Mouse (Mus musculus) ES-CJ7 (cell line): ENCODE data around the gene Trio.
"Not testable (repeated sequence)": the region's sequence is repeated elsewhere in the genome, so short reads cannot be mapped to it uniquely, and the experiment has no call there.

Source experiments
- DNase-seq: peaks from one replicate; pipeline ENCODE4 v3.0.0; 2011; ENCODE audit warnings: low read depth, low spot score

The Trio gene

DNA sequence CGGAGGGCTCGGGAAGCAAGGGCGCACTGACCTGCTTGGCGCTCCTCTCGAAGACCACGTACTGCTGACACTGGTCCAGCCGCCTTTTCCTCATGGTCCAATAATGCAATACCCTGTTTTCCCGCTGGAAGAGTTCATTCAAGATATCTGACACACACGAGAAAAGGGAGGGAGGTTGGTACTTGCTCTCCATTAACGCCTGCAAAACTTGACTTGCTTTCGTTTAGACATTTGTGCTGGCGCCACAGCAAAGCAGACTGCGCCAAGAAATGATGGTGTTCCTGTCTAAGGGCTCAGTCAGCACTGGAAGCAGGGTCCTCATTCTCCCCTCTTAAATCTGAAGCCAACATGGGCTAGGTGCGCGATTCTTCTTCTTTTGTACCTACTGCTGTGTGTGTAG is 184.0 kb downstream of the Trio start:
- DNase-seq: no peak

DNA sequence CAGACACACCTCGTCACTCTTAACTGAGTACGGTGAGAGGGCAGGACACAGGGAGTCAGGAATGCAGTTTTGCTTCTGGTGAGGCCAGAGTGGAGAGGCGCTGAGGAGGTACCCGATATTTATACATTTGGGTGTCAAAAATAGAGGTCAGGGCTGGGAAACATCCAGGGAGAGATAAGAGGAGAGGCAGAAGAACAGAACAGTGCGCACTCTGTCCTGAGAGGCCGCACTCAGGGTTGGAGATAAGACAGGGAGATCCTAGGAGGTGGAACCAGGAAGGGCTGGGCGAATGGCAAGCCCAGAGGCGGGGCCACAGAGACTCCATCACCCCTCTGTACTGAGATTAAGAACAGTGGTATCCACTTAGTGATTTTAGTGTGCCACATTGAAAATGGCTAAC is 185.1 kb downstream of the Trio start:
- no peak for DNase-seq

DNA sequence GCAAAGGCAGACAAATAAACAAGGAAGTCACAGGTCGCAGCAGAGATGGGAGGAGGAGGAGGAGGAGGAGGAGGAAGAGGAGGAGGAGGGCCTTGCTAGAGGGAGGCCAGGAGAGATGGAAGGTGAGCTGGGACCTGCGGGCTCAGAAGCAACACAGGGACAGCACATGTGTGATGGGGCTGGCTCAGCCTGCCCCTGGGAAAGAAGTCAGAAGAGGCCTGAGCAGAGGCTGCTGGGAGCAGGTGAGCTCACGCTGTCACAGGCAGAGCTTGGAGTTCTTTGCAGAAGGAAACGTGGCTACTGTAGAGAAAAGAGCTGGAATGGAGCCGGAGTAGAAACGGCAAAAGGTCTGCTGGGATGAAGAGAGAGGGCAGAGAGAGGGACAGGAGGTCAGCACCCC is 185.5 kb downstream of the Trio start:
- no peak for DNase-seq

DNA sequence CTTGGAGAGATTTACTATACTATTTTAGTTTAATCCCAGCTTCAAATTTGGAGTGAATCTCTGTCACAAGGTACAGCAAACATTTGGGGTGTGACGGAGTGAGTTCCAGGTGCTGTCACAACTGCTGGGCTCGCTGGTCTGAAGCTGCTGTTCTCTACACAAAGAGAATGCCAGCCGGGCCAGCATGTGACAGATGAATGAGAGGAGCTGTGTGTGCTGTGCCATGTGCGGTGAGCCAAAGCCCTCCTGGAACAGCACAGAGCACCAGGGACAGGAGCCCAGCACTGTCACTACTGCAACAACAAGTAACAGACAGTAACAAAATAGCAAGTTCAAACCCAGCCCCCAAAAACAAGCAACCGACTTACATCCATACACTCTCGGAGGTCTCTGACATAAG is 194.0 kb downstream of the Trio start:
- no peak for DNase-seq

DNA sequence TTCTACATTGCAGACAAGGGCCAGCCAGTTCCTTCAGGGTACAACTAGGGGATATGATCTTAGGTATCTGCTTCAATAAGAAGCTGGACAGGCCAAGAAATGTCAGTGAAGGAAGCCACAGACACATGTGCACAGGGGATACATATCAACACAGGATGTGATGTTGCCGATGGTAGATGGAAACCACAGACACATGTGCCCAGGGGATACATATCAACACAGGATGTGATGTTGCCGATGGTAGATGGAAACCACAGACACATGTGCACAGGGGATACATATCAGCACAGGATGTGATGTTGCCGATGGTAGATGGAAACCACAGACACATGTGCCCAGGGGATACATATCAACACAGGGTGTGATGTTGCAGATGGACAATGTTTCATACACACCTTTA is 197.8 kb downstream of the Trio start:
- DNase-seq: not testable (repeated sequence)

DNA sequence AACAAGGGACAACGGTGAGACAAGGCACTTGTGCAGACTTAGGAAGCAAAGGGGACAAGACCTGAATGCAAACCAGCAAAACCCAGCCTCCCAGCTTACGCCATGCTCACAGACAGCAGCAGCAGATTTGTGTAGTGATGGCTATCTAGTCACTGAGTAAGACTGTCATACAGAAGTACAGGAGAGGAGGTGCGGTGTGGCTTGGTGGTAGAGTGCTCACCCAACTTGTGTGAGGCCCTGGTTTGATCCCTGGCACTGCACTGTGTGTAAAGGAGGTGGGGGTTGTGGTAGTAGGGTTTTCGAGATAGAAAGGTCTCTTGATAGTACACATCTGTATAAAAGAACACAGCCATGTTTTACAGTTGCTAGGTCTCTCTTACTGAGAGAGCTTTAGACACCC is 198.8 kb downstream of the Trio start:
- no peak for DNase-seq

DNA sequence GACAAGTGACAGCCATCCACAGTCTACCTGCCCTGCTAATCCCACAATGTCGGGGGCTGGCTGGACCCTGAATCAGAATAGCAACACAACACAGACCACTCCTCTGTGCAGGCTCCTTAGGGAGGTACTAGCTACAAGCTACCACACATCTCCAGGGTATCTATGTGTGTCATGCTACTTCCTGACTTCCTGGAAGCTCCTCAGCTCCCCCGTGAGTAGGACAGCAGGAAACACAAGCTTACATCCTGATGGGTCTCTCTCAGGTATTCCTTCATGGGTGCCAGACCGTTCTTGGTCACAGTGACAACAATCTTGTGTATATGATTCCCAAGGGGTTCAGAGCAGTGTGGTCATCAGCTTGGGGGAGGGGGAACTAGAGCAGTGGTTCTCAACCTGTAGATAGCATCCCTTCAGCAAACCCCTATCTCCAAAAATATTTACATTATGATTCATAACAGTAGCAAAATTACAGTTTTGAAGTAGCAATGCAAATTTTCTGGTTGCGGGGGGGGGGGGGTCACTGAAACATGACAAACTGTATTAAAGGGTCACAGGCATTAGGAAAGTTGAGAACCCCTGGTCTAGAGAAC is 199.5 kb downstream of the Trio start:
- DNase-seq: no peak

DNA sequence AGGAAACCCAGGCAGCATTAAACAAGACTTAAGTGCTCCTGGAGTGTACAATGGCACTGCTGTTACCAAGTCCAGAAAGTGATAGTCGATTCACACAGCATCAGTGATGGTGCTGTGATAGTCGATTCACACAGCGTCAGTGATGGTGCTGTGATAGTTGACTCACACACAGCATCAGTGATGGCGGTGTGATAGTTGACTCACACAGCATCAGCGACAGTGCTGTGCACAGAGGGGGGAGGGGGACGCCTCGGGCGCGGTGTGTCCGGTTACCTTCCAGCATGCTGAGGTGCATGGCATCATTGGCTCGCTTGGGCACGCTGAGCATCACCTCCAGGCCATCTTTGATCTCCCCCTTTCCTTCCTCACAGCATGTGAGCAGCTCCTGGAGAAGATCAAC is 200.3 kb downstream of the Trio start:
- DNase-seq: no peak

DNA sequence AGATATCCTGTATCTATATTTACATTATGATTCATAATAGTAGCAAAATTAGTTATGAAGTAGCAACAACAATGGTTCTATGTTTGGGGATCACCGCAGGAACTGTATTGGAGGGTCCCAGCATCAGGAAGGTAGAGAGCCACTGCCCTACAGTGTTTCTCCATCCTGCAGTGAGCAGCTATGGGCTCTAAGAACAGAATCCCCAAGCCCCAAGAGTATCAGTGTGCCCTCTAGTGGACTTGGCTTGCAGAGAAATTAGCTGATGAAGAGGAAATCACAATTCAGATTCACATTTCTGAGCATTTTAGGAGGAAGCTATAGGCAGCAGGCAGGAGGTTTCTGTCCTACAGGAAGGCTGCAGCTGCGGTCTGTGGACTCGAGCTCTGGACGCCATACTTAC is 202.1 kb downstream of the Trio start:
- peak; percentile 34 for DNase-seq

DNA sequence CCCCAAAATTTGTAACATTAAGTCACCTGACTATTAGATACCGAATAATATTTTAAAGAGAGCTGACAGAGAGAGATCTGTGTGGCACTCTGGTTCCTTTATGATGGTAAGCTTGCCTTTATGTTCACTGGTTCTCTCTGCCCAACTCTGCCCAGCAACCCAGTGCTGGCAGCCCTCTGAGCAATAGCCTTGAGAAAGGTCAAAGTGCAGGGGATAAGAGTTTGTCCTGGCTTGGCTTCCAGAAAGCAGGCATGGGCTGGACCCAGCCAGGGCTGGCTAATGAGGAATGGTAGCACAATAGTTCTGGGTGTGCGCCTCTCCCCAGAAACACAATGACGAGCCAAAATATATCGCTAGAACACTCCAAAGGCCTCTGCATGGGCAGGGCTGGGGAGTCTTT is 203.2 kb downstream of the Trio start:
- DNase-seq: no peak

DNA sequence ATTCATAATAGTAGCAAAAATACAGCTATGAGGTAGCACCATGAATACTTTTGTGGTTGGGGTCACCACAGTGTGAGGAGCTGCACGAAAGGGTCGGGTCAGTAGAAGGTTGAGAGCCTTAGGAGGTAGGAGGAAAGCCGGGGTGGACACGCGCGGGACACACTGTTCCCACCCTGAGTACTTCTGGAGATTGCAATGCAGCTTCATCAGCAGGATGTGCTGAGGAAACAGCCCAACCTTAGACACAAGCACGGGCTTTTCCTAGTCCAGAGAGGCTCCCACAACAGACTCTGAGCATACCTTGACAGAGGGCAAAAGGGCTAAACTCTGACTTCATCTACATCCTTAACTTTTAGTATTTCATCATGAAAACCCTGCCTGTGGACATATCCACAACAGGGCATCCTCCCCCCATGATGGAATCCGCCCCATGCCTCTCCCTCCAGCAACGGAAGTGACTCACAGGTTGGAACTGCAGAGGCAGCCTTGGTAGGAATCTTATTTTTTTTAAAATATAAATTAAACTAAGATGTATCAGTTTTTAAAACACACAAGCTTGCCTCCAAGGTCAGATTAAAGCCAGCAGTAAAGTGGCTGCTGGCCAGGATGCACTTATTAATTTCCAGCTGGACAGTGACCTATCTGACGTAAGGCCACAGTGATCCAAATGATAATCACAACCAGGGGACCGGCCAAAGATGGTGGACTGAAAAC is 203.8 kb downstream of the Trio start:
- DNase-seq: no peak

DNA sequence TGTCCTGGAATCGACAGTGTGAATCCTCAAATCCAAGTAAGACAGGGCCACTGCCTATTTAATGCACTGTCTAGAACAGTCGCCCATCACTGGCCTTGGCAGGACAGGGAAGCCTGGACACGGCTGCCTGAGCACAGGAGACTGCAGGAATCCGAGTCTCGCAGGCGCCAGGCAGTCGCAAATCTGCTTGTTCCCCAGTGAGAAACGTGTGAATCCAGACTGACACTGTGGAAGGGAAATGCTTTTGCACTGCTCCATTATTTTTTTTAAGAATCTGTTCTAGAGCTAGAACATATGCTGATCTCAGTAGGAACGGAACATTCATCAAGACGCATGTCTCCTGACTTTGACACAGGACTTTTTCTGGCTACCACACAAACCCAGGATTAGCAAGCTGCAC is 208.6 kb downstream of the Trio start:
- no peak for DNase-seq

DNA sequence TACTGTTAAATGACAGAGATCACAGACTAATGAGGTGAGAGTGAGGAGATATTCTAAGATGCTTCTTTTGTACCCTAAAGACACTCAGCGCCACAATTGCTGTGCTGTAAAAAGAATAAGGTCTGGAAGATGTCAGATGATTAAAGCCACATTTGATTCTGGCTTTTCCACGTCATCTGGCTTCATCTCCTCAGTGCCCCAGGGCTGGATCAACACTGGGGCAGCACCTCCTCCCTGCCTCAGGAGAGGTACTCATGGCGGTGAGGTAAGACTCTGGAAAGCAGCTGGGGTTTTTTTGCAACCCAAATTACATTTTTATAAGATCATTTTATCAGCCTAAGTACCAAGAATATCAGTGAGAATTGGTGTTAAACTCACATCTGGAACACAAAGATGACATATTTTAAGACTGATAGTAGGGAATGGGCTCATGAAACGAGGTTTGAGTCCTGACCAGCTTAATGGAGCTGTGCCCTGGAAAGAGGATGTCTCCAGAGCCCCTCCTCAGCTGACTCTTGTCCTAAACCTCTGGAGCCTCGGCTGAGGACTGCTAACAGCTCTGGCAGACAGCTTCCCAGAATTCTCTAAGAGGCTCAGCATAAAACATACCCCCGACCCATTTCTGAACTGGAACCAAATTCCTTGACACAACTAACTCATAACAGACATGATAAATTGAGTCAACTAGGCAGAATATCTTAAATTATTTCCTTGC is 210.8 kb downstream of the Trio start:
- no peak for DNase-seq

DNA sequence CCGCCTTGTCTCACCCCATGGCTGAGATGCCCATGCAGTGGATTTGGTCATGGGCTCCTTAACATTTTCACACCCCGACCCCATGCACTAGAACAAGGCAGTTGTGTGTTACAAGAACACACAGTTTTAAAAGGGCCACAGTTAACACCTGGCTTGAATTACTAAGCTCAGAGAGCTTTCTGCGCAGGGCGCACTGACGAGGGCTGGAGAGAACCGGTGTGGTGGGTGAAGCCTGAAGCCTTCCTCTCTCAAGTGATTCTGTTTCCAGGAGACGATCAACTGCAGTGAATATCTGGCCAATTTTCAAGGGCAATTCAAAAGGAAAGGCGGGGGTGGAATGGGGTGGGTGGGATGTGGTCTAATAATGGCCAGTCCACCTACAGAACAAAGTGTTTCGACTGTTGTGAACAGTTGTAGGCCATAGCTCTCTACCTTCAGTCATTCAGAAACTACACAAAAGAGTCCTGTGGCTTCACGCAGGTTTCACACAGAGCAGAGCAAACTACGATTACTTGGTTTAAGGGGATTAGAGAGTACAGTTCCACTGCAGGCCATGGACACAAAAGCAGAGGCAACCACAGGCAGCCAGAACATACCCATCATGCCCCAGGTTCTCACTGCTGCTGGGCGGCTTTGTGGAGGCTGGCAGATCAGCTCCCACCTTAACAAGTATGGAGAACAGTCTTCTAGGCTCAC is 214.7 kb downstream of the Trio start:
- no peak for DNase-seq

DNA sequence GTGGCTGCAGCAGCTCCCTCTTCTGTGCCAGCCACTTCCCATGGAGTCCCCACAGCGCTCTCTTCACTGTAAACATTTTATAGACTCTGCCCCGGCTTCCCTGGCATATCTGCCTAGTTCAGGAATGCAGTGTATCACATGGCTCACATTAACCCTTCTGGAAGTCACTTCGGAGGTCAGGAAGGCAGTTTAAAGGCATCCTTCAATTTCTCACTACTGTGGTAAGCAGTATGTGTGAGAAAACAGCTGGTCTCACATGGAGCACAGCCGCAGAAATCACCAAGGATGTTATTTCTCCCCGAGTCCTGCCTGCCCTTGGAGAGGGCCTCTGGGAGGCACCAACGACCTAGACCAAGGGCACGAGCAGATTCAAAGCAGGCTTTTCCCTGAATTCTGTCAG is 215.4 kb downstream of the Trio start:
- no peak for DNase-seq

DNA sequence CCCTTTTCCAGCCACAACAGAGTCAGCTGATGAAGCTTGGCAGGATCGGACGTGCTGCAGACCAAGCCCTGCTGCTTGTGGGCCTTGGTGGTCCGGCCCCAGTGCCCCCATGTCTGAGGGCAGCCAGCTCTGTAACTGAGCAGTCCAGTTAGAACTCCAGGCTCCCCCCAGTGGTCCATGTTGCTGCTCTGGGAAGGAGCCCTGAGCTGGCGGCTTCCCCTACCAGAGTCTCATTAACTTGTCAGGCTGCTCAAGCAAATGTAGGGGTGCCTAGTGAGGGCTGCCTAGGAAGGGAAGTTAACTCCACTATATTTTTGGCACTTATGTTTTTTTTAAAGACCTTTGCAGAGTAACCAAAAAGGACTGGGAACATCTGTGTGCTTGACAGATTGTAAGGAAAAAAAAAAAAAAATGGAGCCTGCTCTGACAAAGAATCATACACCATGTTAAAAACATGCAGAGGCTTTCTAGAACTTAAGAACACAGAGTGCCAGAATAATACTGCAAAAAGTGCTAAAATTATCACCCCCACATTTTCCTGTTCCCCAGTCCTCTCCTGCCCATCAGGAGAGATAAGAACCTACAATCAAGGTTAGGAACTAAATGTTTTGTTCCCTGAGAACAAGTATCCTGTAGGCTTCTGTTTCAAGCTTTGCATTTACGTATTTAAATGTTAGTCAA is 216.9 kb downstream of the Trio start:
- DNase-seq: no peak

DNA sequence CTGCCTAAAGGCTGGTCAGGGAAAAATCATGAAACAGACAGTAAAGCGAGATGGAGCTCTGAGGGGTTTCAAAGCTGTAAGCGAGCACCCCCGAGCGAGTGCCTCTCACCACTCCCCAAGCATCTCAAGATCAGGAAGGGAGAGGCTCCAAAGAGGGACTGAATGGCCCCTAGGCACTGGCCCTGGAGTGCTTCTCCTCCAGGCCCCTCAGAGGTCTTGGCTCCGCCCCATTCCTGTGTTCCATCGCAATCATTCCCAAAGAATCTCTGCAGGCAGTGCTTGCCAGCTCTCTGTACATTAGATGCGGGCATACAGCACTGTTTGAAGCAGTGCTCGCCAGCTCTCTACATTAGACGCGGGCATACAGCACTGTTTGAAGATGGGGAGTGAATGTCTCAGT is 219.4 kb downstream of the Trio start:
- no peak for DNase-seq

DNA sequence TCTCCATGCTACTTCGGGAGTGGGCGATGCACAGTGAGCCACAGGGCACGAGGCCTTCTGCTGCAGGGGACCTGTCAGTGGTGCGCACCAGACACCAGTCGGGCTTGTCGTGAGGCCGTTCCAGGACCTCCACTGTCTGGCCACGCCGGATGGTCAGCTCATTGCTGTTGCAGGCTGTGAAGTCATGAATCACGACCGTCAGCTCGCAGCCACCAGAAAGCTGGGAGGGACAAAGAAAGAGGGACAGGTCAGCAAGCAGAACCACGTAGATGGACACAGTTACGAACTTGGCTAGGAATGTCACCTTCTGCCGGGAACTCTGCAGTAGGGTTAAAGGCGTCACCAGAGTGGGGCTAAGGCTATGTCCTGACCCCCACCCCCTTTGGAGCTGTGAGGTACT is 220.0 kb downstream of the Trio start:
- no peak for DNase-seq

DNA sequence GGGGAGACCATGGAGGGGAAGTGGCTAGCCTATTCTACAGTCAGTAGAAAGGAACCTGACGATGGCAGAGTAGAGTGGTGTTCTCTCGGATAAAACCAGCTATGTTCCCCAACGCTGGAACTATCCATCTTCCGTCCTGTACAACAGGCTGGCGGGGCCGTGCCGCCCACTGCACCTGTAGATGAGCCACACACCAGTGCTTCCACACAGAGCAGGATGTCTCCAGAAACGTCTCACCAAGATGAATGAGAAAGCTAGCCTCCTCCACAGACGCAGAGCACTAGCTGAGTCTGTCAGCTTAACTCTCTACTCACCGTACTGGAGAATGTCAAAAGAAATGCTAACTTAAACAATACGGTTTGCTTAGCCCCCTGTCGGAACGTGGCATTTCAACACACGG is 221.2 kb downstream of the Trio start:
- DNase-seq: no peak

DNA sequence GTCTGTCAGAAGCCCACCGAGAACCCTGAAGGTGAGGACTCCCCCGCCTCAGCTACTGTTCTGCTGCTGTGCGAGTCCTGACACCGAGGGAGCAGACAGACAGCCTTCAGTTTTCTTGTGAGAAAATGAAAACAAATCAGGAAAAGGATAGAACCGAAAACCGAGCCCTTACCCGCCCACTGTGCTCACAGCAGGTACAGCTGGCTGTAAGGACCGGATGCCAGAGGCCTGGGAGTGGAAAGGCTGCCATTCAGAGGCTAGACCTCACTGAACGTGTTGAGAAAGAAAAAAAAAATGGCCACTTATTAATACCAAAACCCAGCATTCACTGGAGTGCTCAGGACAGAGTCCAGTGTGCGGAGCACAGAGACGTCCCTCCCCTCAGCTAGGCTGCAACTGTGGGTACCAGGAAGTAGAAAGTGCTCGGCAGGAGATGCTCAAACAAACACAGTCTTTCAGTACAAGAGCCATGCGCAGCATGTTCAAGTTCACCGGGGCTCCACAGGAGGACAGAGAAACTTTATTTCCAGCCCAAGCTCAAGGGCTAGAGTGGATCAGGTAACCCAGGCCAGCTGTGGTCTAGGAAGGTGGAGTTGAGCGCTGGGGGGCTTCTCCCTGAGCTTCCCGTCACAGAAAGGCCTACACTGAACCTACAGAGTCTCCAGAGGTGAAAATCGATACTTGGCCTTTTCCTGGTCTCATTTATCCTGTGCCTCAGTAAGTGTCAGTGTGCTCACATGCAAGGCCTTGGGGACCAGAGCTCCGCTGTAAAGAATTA is 221.9 kb downstream of the Trio start:
- DNase-seq: no peak

DNA sequence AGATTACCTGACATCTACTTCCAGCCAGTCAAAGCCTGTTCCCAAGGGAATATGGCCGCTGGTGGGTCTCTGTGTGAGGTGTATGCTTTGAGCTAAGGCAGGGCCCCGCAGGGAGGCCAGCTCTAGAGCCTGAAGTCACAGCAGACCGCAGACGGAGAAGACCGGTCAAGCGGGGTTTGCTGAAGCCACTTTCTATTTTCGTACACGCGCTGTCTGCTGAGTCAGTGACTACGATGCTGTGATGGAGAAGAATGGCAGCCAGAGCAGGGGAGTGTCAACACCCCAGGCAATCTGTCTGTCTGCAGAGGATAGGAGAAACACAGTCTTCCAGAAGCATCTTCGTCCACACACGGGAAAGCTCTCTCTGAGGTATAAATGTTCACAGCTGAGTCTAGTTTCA is 223.4 kb downstream of the Trio start:
- no peak for DNase-seq
